Mouse (Mus musculus): ENCODE results near the gene Sbf1. TPM values are rescaled to one million over a fixed set of nuclear protein-coding genes. Genes with fewer than 3 reads are reported as not detected.

Sbf1 gene
- 81.8 and 90.0 TPM in 2 replicates for polyA plus RNA-seq (2015; fragmentation: Nextera tagmentation; extraction: Ambion mirVana)

GRCm38 (mm10) chr15:89315190-89315731 lies at the start of gene Sbf1:
Gene Sbf1, minus strand, starts transcription at chr15:89315311.
- 1% methylated on average over 37 of the region's 37 CpGs for WGBS
- Histone ChIP-seq H3K27me3 (no peaks in the 10 kb centered on the region), H3K4me1 (replicated peaks) (peaks cover 48% of the 10 kb centered on the region), H3K36me3 (no peaks in the 10 kb centered on the region), H3K9ac (peak within 1 kb of the TSS; percentile 90), H3K4me3 (peak within 1 kb of the TSS; percentile 98), H3K4me2 (peak within 1 kb of the TSS; percentile 94), H3K9me3 (no peaks in the 10 kb centered on the region), H3K27ac (replicated peaks) (peak within 1 kb of the TSS; percentile 68)
- ATAC-seq (ENCODE audit: low read depth) = peak; percentile 100

DNA sequence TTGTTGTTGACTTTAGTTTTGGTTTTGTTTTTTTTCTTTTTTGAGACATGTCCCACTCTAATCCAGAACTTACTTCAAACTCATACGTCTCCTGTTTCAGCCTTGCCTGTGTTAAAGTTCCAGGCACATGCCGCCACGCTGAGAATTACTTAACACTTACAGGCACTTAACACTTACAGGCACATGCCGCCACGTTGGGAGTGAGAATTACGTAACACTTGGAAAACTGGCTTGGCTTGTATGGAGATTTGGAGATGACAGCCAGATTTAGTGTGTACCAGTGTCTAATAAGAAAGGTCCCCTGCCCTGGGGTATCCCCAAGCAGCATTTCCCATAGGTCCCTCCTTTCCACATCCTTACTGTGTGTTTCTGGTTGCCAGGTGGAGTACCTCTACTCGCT lies 47.9 kb upstream of the Sbf1 start:
- ATAC-seq (ENCODE audit: low read depth) = no peak
- H3K4me3 ChIP-seq = no peak overlapping the region
- no peak overlapping the region for H3K4me2 ChIP-seq
- WGBS = 93% methylated on average over 7 of the region's 7 CpGs
- peaks cover 78% of the 10 kb centered on the region for H3K36me3 ChIP-seq
- peaks cover 13% of the 10 kb centered on the region; the same call in 1 of the 2 replicates for H3K4me1 ChIP-seq (replicated peaks)
- H3K27me3 ChIP-seq = no peaks in the 10 kb centered on the region
- no peaks in the 10 kb centered on the region for H3K9me3 ChIP-seq
- no peak overlapping the region for H3K27ac ChIP-seq (replicated peaks)
- H3K9ac ChIP-seq = no peak overlapping the region

DNA sequence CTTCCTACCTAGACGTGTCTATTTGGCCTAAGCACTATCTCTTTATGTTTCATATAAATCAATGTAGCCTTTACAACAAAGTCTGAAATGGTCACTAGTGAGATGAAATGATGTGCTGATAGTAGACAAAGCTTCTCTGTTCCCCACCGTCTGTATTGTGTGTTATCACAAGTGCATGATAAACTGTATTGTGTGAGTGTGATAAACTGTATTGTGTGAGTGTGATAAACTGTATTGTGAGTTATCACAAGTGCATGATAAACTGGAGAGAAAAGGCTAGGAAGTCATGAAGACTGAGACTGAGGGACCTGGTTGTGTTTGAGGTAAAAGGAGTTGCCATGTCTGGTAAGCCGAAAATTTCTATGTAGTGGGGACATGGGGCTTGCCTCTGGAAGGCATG lies 43.7 kb upstream of the Sbf1 start:
- Histone ChIP-seq H3K4me1 (replicated peaks) (peaks cover 43% of the 10 kb centered on the region), H3K9me3 (no peaks in the 10 kb centered on the region), H3K9ac (no peak overlapping the region), H3K4me2 (no peak overlapping the region), H3K4me3 (no peak overlapping the region), H3K27me3 (no peaks in the 10 kb centered on the region), H3K27ac (replicated peaks) (no peak overlapping the region), H3K36me3 (peaks cover 38% of the 10 kb centered on the region)
- WGBS = 85% methylated on average over 3 of the region's 3 CpGs
- ATAC-seq (ENCODE audit: low read depth) = no peak

GRCm38 (mm10) chr15:89356372-89356771 lies 41.3 kb upstream of the Sbf1 start:
- Histone ChIP-seq H3K4me1 (replicated peaks) (peaks cover 43% of the 10 kb centered on the region), H3K9ac (peak overlapping the region; percentile 90), H3K4me2 (peak overlapping the region; percentile 86), H3K36me3 (peaks cover 39% of the 10 kb centered on the region), H3K27me3 (no peaks in the 10 kb centered on the region), H3K4me3 (peak overlapping the region; percentile 84), H3K27ac (replicated peaks) (peak overlapping the region; percentile 86), H3K9me3 (no peaks in the 10 kb centered on the region)
- 0% methylated on average over 15 of the region's 15 CpGs for WGBS
- peak; percentile 65 for ATAC-seq (ENCODE audit: low read depth)

- peak within 1 kb of the TSS; percentile 86 for H3K27ac ChIP-seq (replicated peaks)
- H3K9me3 ChIP-seq = no peaks in the 10 kb centered on the region
- WGBS = under 1% methylated on average over 64 of the region's 64 CpGs
- no peaks in the 10 kb centered on the region for H3K27me3 ChIP-seq
- peaks cover 43% of the 10 kb centered on the region for H3K4me1 ChIP-seq (replicated peaks)
- peak; percentile 91 for ATAC-seq (ENCODE audit: low read depth)
- peak within 1 kb of the TSS; percentile 90 for H3K9ac ChIP-seq
- peak within 1 kb of the TSS; percentile 86 for H3K4me2 ChIP-seq
- H3K36me3 ChIP-seq = peaks cover 39% of the 10 kb centered on the region
- H3K4me3 ChIP-seq = peak within 1 kb of the TSS; percentile 84
Observed at GRCm38 (mm10) chr15:89355241-89356187, 40.4 kb upstream of the Sbf1 start, which contains the start of the genes Lmf2 and Ncaph2. Gene Lmf2, minus strand, starts transcription at chr15:89355659. Gene Ncaph2, plus strand, starts transcription at chr15:89355719.

DNA sequence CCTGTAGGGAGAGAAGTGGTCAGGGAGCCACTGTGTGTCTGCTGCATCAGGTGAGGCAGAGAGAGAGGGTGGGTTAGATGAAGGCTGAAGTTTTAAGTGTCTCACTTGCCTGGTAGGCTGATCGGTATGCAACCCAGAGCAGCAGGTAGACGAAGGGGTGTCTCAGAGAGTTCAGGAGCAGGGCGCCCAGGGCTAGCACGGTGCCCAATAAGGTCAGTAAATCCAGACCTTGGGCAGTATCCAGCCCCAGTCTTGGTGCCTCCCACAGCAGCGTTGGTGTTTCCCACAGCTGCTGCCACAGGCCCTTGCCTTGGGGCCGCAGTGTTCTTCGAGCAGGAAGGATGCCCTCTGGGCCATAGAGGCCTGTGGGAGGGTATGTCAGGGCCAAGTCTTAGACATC lies 39.3 kb upstream of the Sbf1 start:
- H3K4me2 ChIP-seq = peak overlapping the region; percentile 86
- H3K36me3 ChIP-seq = peaks cover 44% of the 10 kb centered on the region
- no peaks in the 10 kb centered on the region for H3K27me3 ChIP-seq
- WGBS = 78% methylated on average over 7 of the region's 7 CpGs
- peaks cover 43% of the 10 kb centered on the region for H3K4me1 ChIP-seq (replicated peaks)
- no peak overlapping the region for H3K27ac ChIP-seq (replicated peaks)
- H3K4me3 ChIP-seq = peak overlapping the region; percentile 84
- peak overlapping the region; percentile 90 for H3K9ac ChIP-seq
- H3K9me3 ChIP-seq = no peaks in the 10 kb centered on the region
- 0 out of 2 replicates have a peak, but pooled peaks have one; percentile 1 for ATAC-seq (ENCODE audit: low read depth)

DNA sequence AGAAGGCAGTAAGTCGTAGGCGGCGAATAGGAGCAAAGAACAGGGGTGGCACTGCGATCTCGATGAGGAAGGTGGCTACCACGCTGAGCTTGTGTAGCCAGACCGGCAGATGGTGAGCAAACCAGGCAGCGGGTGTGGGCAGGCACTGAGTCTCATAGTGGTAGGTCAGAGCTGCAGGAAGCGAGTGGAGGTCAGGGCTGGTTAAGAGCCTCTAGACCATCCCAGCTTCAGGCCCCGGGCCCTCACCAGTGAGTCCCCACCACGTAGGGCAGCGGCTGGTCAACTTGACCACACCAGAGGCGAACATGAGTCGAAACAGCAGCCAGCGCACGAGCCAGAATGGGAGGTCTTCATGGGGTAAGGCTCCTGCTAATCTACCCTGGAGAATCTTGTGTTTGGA lies 38.7 kb upstream of the Sbf1 start:
- Histone ChIP-seq H3K9me3 (no peaks in the 10 kb centered on the region), H3K4me3 (peak overlapping the region; percentile 84; the same call in 1 of the 2 replicates), H3K9ac (peak overlapping the region; percentile 90; the same call in 1 of the 2 replicates), H3K4me2 (peak overlapping the region; percentile 86), H3K27me3 (no peaks in the 10 kb centered on the region), H3K27ac (replicated peaks) (no peak overlapping the region), H3K4me1 (replicated peaks) (peaks cover 37% of the 10 kb centered on the region), H3K36me3 (peaks cover 44% of the 10 kb centered on the region)
- 97% methylated on average over 16 of the region's 16 CpGs for WGBS
- ATAC-seq (ENCODE audit: low read depth) = no peak

GRCm38 (mm10) chr15:89352795-89353194 lies 37.7 kb upstream of the Sbf1 start:
- peaks cover 44% of the 10 kb centered on the region for H3K36me3 ChIP-seq
- no peaks in the 10 kb centered on the region for H3K27me3 ChIP-seq
- 96% methylated on average over 12 of the region's 12 CpGs for WGBS
- H3K4me2 ChIP-seq = no peak overlapping the region
- no peaks in the 10 kb centered on the region for H3K9me3 ChIP-seq
- no peak overlapping the region for H3K4me3 ChIP-seq
- H3K27ac ChIP-seq (replicated peaks) = no peak overlapping the region
- peaks cover 29% of the 10 kb centered on the region for H3K4me1 ChIP-seq (replicated peaks)
- no peak for ATAC-seq (ENCODE audit: low read depth)
- H3K9ac ChIP-seq = no peak overlapping the region

- Histone ChIP-seq H3K27ac (replicated peaks) (no peak overlapping the region), H3K4me2 (no peak overlapping the region), H3K4me3 (no peak overlapping the region), H3K9me3 (no peaks in the 10 kb centered on the region), H3K36me3 (peaks cover 44% of the 10 kb centered on the region), H3K27me3 (no peaks in the 10 kb centered on the region), H3K9ac (no peak overlapping the region), H3K4me1 (replicated peaks) (peaks cover 23% of the 10 kb centered on the region)
- ATAC-seq (ENCODE audit: low read depth) = no peak
- WGBS = 96% methylated on average over 14 of the region's 14 CpGs
Observed at GRCm38 (mm10) chr15:89352054-89352453, 36.9 kb upstream of the Sbf1 start.

GRCm38 (mm10) chr15:89351302-89351701 lies 36.2 kb upstream of the Sbf1 start:
- H3K4me1 ChIP-seq (replicated peaks) = peaks cover 15% of the 10 kb centered on the region
- no peak overlapping the region for H3K27ac ChIP-seq (replicated peaks)
- H3K9me3 ChIP-seq = no peaks in the 10 kb centered on the region
- no peak for ATAC-seq (ENCODE audit: low read depth)
- no peak overlapping the region for H3K4me2 ChIP-seq
- H3K27me3 ChIP-seq = no peaks in the 10 kb centered on the region
- 93% methylated on average over 15 of the region's 15 CpGs for WGBS
- H3K9ac ChIP-seq = no peak overlapping the region
- H3K4me3 ChIP-seq = no peak overlapping the region
- peaks cover 44% of the 10 kb centered on the region for H3K36me3 ChIP-seq

DNA sequence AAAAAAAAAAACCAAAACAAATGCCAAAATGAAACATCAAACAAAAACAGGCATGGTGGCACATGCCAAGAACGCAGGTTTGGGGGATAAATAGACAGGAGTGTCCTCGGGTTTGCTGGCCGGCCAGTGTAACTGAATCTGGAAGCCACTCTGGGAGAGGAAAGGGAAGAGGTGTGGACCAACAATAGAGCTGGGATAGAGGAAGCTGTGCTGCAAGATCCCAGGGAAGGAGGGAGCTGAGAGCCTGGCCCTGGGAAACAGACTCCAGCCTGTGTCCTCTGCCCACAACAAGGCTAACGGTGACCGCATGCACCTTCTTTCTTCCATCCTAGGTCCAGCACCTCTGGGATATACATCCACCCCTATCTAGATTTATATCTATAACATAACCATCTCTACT lies 35.3 kb upstream of the Sbf1 start:
- H3K9me3 ChIP-seq = no peaks in the 10 kb centered on the region
- ATAC-seq (ENCODE audit: low read depth) = no peak
- peaks cover 44% of the 10 kb centered on the region for H3K36me3 ChIP-seq
- no peak overlapping the region for H3K4me2 ChIP-seq
- WGBS = 87% methylated on average over 5 of the region's 5 CpGs
- H3K27ac ChIP-seq (replicated peaks) = no peak overlapping the region
- H3K4me1 ChIP-seq (replicated peaks) = peaks cover 14% of the 10 kb centered on the region
- no peaks in the 10 kb centered on the region for H3K27me3 ChIP-seq
- H3K4me3 ChIP-seq = no peak overlapping the region
- no peak overlapping the region; the same call in 1 of the 2 replicates for H3K9ac ChIP-seq

GRCm38 (mm10) chr15:89343325-89343724 lies 28.2 kb upstream of the Sbf1 start:
- Histone ChIP-seq H3K4me2 (no peak overlapping the region), H3K9ac (no peak overlapping the region), H3K27me3 (no peaks in the 10 kb centered on the region), H3K4me3 (no peak overlapping the region), H3K36me3 (no peaks in the 10 kb centered on the region), H3K9me3 (no peaks in the 10 kb centered on the region), H3K27ac (replicated peaks) (no peak overlapping the region), H3K4me1 (replicated peaks) (no peaks in the 10 kb centered on the region)
- no peak for ATAC-seq (ENCODE audit: low read depth)
- WGBS = 91% methylated on average over 3 of the region's 3 CpGs
